Mouse (Mus musculus) liver, embryonic 16.5 days (tissue): Measurements from ENCODE around the gene Prtg. TPM values are rescaled to one million over a fixed set of nuclear protein-coding genes. Genes with fewer than 3 reads are reported as not detected.
A peak's percentile ranks its signal among the peaks of the same experiment; 100 is the strongest.

Source experiments
- ATAC-seq: fragments of 200-750 bp; cut with Nextera tagmentation; 2 replicates; pipeline ENCODE4 v1.8.0; 2017; ENCODE audit warnings: low read depth, mild to moderate bottlenecking, moderate number of reproducible peaks, moderate library complexity
- H3K27ac ChIP-seq: fragments of 300-500 bp; sonication (generic); 2 replicates; pipeline ENCODE4 v1.5.1; 2014; ENCODE audit warnings: mild to moderate bottlenecking, low read length
- H3K27me3 ChIP-seq: fragments of 300-500 bp; sonication (generic); 2 replicates; pipeline ENCODE4 v1.6.1; 2014; ENCODE audit warnings: low read depth, low read length, mixed read lengths; ENCODE audit not compliant: control insufficient read depth, insufficient read depth
- H3K36me3 ChIP-seq: fragments of 300-500 bp; sonication (generic); 2 replicates; pipeline ENCODE4 v1.6.1; 2014; ENCODE audit warnings: mild to moderate bottlenecking; ENCODE audit not compliant: control insufficient read depth, insufficient read depth
- H3K4me1 ChIP-seq: fragments of 300-500 bp; sonication (generic); 2 replicates; pipeline ENCODE4 v1.6.1; 2014; ENCODE audit warnings: low read depth, low read length, mixed read lengths; ENCODE audit not compliant: control insufficient read depth
- H3K4me2 ChIP-seq: fragments of 300-500 bp; sonication (generic); 2 replicates; pipeline ENCODE4 v1.6.1; 2014; ENCODE audit warnings: low read depth, low read length, mixed read lengths
- H3K4me3 ChIP-seq: fragments of 300-500 bp; sonication (generic); 2 replicates; pipeline ENCODE4 v1.5.1; 2014; ENCODE audit warnings: low read depth, mild to moderate bottlenecking, low read length
- H3K9ac ChIP-seq: fragments of 300-500 bp; sonication (generic); 2 replicates; pipeline ENCODE4 v1.6.1; 2014; ENCODE audit warnings: low read depth, low read length
- H3K9me3 ChIP-seq: fragments of 300-500 bp; sonication (generic); replicated peaks from 2 replicates; pipeline ENCODE4 v1.6.1; 2016; ENCODE audit warnings: low read length; ENCODE audit not compliant: control insufficient read depth
- WGBS: fragments of 180-500 bp; shearing (Covaris S2); extraction: QIAGEN DNeasy Blood & Tissue Kit; methylation state at CpG from one replicate; pipeline ENCODE4 v1.1.7; 2014; ENCODE audit not compliant: insufficient replicate concordance; 5-methylcytosine and 5-hydroxymethylcytosine counted together
- polyA plus RNA-seq: library from polyadenylated mRNA; unstranded; fragments of >200 nt; fragmentation: Nextera tagmentation; extraction: Ambion mirVana; gene quantifications from 2 replicates; pipeline ENCODE4 v1.2.1, GENCODE M21; 2015

Gene Prtg
- polyA plus RNA-seq, 1 experiment from 2014 or later, result 0.26 TPM

DNA sequence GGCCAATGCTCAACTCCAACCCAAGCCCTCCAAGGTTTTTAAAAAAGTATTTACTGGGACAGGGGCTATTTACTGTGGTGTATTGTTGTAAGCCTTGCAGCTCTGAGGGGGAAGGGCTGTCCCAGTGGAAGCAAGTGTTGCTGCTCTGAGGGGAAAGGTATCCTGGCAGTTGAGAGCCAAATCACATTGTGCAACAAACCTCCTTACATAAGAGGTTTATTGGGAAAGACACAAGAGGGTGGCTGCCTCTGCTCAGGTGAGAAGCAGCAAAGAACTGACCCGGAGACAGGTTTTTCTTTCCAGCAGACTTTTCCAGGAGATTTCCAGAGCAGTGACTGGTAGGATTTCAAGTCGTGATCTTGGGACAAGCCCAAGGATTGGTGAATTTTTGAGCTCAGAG lies 129.6 kb downstream of the Prtg start:
- no peak for ATAC-seq
- 57% methylated on average over 2 of the region's 2 CpGs for WGBS

DNA sequence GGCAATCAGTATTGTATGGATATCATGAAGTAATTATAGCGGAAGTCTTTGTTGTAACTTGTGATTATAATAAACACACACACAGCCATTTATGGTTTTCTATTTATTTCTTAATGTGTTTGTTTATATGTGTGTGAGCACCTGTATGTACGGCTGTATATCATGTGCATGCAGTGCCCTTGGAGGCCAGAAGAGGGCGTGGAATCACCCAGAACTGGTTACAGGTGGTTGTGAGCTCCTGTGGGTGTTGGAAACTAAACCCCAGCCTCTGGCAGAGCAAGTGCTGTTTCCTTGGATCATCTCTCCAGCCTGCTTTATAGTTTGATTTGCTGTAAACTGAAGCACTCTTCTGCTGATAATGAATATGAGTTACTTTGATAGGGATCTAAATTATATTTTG lies 136.8 kb downstream of the Prtg start:
- H3K4me3 ChIP-seq, result no peak overlapping the region
- no peaks in the 10 kb centered on the region for H3K36me3 ChIP-seq
- WGBS, result 51% methylated on average over 3 of the region's 3 CpGs
- no peak overlapping the region for H3K9ac ChIP-seq
- no peak for ATAC-seq
- H3K4me2 ChIP-seq, result no peak overlapping the region
- H3K4me1 ChIP-seq, result no peaks in the 10 kb centered on the region
- no peak overlapping the region for H3K27ac ChIP-seq
- no peaks in the 10 kb centered on the region for H3K27me3 ChIP-seq
- no peaks in the 10 kb centered on the region for H3K9me3 ChIP-seq

More for the DNA sequence above, 129.6 kb downstream of the Prtg start:
- H3K27me3 ChIP-seq, result no peaks in the 10 kb centered on the region
- no peak overlapping the region for H3K4me3 ChIP-seq
- H3K4me2 ChIP-seq, result no peak overlapping the region
- H3K9ac ChIP-seq, result no peak overlapping the region
- no peak overlapping the region for H3K27ac ChIP-seq
- H3K9me3 ChIP-seq, result no peaks in the 10 kb centered on the region
- H3K4me1 ChIP-seq, result no peaks in the 10 kb centered on the region
- H3K36me3 ChIP-seq, result no peaks in the 10 kb centered on the region

DNA sequence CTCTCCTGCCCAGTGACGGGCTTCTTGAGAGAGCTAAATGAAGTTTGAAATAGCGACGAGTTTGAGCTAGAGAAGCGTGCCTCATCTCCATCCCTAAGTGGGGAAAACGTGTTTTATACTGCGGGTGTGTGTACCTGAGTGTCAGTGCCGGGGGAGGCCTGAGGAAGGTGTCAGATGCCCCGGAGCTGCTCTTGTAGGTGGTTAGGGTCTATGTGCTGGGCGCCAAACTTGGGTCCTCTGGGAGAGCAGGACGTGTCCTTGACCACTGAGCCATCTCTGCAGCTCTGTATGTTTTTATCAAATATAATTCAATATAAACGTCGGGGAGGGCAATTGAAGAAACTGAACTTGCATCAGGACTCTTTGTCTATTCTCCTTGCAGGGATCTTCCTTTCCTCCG lies 137.6 kb downstream of the Prtg start:
- no peaks in the 10 kb centered on the region for H3K36me3 ChIP-seq
- H3K9me3 ChIP-seq, result no peaks in the 10 kb centered on the region
- no peak overlapping the region for H3K4me3 ChIP-seq
- WGBS, result 76% methylated on average over 13 of the region's 13 CpGs
- no peak overlapping the region for H3K9ac ChIP-seq
- H3K4me2 ChIP-seq, result no peak overlapping the region
- ATAC-seq, result no peak
- H3K27me3 ChIP-seq, result no peaks in the 10 kb centered on the region
- no peaks in the 10 kb centered on the region for H3K4me1 ChIP-seq
- no peak overlapping the region for H3K27ac ChIP-seq

DNA sequence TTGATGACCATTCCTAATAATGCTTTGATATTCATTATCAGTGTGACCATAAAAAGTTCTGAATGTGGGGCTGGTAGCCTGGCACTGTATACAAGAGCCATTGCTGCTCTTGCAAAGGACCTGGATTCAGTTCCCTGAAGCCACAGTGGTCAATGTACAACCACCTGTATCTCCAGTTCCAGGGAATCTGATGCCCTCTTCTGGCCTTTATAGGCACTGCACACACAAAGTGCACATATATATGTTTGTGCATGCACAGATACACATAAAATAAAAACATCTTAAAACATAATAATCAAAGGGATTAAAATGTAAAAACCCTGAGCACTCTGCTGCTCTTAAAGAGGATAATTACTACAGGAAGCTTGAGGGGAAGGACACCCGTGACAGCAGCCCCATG lies 140.3 kb downstream of the Prtg start:
- Histone ChIP-seq H3K9ac (no peak overlapping the region), H3K27me3 (no peaks in the 10 kb centered on the region), H3K36me3 (no peaks in the 10 kb centered on the region), H3K4me3 (no peak overlapping the region), H3K27ac (no peak overlapping the region), H3K9me3 (no peaks in the 10 kb centered on the region), H3K4me2 (no peak overlapping the region), H3K4me1 (no peaks in the 10 kb centered on the region)
- WGBS, result 58% methylated on average over 1 of the region's 1 CpGs
- no peak for ATAC-seq

DNA sequence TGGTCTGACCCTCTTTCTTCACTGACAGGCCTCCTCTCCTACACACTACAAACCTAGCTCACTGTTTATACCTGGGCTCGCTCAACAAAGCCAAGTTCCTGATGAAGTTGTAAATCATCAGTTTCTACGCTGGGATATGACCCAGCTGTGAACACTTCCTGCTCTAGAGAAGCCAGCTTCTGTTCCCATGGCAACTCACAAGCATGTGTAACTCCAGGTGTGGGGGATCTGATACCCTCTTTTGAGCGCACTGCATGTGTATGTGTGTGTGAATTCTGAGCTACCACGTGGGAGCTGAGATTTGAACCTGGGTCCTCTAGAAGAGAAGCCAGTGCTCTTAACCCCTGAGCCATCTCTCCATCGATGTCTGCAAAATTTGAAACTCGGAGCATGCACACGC lies 142.9 kb downstream of the Prtg start:
- H3K36me3 ChIP-seq, result no peaks in the 10 kb centered on the region
- no peaks in the 10 kb centered on the region for H3K4me1 ChIP-seq
- H3K9me3 ChIP-seq, result no peaks in the 10 kb centered on the region
- H3K4me2 ChIP-seq, result no peak overlapping the region
- H3K27me3 ChIP-seq, result no peaks in the 10 kb centered on the region
- H3K9ac ChIP-seq, result no peak overlapping the region
- WGBS, result 61% methylated on average over 7 of the region's 7 CpGs
- no peak for ATAC-seq
- H3K27ac ChIP-seq, result no peak overlapping the region
- H3K4me3 ChIP-seq, result no peak overlapping the region

DNA sequence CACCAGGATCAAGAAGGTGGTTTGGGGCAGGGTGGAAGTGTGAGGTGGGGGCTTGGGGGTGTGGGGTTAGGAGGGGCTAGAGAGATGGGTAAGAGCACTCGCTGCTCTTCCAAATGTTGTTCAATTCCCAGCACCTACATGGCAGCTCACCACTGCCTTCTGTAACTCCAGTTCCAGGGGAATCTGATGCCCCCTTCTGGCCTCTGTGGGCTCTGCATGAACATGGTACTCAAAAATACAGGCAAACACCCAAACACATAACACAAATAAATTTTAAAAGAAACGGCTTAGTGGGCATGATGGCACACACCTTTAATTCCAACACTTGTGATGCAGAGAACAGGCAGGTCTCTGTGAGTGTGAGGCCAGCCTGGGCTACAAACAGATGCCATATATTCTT lies 148.1 kb downstream of the Prtg start:
- Histone ChIP-seq H3K4me1 (peaks cover 4% of the 10 kb centered on the region), H3K4me2 (no peak overlapping the region), H3K4me3 (no peak overlapping the region), H3K9me3 (no peaks in the 10 kb centered on the region), H3K9ac (no peak overlapping the region), H3K27ac (no peak overlapping the region), H3K27me3 (no peaks in the 10 kb centered on the region), H3K36me3 (no peaks in the 10 kb centered on the region)
- 43% methylated on average over 2 of the region's 2 CpGs for WGBS
- no peak for ATAC-seq

DNA sequence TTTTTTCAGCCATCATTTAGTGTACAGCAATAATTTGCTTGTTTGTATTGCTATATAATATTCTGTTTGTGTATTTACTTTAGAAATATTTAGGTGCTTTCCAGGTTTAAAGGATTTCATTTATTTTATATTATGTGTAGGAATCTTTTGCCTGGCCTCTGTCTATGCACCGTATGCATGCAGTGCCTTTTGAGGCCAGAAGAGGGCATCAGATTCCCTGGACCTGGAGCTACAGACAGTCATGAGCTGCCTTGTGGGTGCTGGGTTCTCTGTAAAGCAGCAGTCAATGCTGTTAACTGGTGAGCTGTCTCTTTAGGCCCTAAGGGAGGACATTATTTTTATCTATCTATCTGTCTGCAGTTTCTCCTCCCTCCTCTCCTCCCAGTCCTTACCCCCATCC lies 148.9 kb downstream of the Prtg start:
- Histone ChIP-seq H3K4me3 (no peak overlapping the region), H3K4me1 (peaks cover 4% of the 10 kb centered on the region), H3K9me3 (no peaks in the 10 kb centered on the region), H3K27ac (no peak overlapping the region), H3K36me3 (no peaks in the 10 kb centered on the region), H3K4me2 (no peak overlapping the region), H3K27me3 (no peaks in the 10 kb centered on the region), H3K9ac (no peak overlapping the region)
- WGBS, result 13% methylated on average over 1 of the region's 1 CpGs
- no peak for ATAC-seq

DNA sequence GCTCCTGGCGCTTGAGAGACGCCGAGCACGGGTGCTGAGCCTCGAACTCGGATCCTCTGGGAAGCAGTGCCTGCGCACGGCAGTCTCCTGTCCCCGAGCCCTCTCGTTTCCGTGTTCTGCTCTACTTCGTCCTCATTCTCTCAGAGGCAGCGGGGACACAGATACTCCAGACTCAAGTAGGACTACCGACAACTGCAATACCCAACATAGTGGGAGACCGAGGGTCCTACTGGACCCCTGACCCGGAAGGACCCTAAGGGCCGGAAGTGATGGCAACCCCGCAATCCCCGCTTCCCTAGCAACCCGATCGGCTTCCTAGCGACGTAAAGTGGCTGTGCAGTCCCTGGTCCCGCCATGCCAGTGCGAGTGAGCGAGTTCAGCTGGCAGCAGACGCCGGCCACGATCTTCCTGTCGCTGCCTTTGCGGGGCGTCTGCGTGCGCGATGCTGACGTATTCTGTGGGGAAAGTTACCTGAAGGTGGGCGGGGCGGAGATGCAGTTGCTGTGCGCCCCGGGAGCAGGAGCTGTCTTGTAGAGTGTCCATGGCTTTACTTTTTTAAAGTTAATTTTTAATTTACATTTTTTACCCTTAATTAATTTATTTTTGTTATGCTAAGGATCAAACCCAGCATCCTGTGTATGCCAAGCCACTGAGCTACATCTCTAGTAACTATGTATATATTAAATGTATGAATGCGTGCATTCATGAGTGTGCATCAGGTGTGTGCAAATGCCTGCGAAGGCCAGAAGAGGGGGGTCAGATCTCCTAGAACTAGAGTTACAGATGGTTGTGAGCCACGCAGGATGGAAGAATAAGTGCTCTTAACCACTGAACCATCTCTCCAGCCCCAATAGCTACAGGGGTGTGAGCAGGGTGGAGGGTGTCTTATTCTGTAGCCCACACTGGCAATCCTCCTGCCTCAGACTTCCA lies 152.1 kb downstream of the Prtg start, which contains the start of the genes Dyx1c1 and Gm44503:
TSS of gene Dyx1c1 (plus strand) at position 265 of the 930 bp plus-strand sequence.
TSS of gene Gm44503 (plus strand) at position 332 of the 930 bp plus-strand sequence.
- Histone ChIP-seq H3K4me3 (peak within 1 kb of the TSS; percentile 60), H3K4me1 (peaks cover 4% of the 10 kb centered on the region), H3K27ac (0 out of 2 replicates have a peak within 1 kb of the TSS, but pooled peaks have one; percentile 12), H3K27me3 (no peaks in the 10 kb centered on the region), H3K36me3 (no peaks in the 10 kb centered on the region), H3K4me2 (peak within 1 kb of the TSS; percentile 53), H3K9me3 (no peaks in the 10 kb centered on the region), H3K9ac (peak within 1 kb of the TSS; percentile 24)
- peak; percentile 64 for ATAC-seq
- WGBS, result 3% methylated on average over 43 of the region's 43 CpGs

DNA sequence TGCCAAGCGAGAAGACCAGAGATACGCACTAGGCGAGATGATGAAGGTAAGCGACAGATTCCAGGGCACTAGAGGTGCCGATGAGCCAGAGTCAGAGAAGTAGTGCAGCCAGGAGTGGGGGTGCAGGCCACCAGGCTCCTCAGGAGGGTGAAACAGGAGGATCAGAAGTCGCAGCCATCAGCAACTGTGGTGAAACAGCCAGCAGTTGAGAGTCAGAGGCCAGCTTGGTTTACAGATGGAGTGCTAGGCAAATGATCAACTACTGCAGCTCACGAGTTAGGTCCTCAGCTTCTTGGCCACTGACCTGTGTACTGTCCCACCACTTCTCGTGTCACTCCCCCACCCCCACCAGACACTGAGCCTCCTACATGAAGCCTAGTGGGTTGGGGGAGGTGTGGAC lies 154.7 kb downstream of the Prtg start:
- WGBS, result 56% methylated on average over 8 of the region's 8 CpGs

More for the DNA sequence above, 154.7 kb downstream of the Prtg start:
- H3K9ac ChIP-seq, result no peak overlapping the region
- no peak overlapping the region for H3K4me3 ChIP-seq
- ATAC-seq, result no peak
- H3K4me2 ChIP-seq, result no peak overlapping the region
- H3K36me3 ChIP-seq, result no peaks in the 10 kb centered on the region
- H3K4me1 ChIP-seq, result peaks cover 4% of the 10 kb centered on the region
- H3K27ac ChIP-seq, result no peak overlapping the region
- no peaks in the 10 kb centered on the region for H3K27me3 ChIP-seq
- H3K9me3 ChIP-seq, result no peaks in the 10 kb centered on the region
